Mouse (Mus musculus): ENCODE results near the gene Ly86.

DNA sequence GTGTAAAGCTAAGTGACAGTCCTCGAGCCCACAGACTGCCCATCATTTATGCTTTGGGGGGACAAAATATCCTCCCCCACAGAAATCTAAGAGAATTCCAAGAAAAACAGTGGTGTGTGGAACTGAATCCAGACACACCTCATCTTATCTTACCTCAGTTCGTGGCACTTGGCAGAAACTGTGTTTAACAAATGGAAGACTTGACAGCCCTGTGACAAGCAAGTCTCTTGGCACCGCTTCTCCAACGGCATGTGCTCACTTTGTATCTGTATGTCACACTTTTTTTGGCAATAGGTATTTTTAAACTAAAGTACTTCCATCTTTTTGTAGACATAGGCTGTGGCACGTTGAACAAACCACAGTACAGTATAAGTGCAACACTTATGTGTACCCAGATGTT is 44.3 kb downstream of the Ly86 start:
- TF ChIP-seq CTCF (IDR thresholded peaks at IDR 0.05; ENCODE audit: extremely low read depth, insufficient read depth, low read length) (no peak), POLR2A (IDR thresholded peaks at IDR 0.05; ENCODE audit: extremely low read depth, insufficient read depth, low read length) (no peak)
